Mouse (Mus musculus) stomach, postnatal 0 days (tissue): ENCODE measurements at regions not wholly inside any gene's neighbourhood (a gene's known extent, or its start where the extent isn't known, plus 50 kb on each side); places are given as distances from the start of the nearest gene placed in this dataset.

Experiments
- ATAC-seq: fragments of 200-750 bp; cut with Nextera tagmentation; 2 replicates; pipeline ENCODE4 v1.8.0; 2017; ENCODE audit not compliant: low FRiP score, low TSS enrichment
- DNase-seq: peaks from one replicate; pipeline ENCODE4 v3.0.0-alpha.2; 2016; ENCODE audit warnings: low spot score
- H3K27ac ChIP-seq: fragments of 300-500 bp; sonication (generic); replicated peaks from 2 replicates; pipeline ENCODE4 v1.5.1; 2014; ENCODE audit warnings: mild to moderate bottlenecking, control low read depth
- H3K27me3 ChIP-seq: fragments of 300-500 bp; sonication (generic); 2 replicates; pipeline ENCODE4 v1.6.1; 2014; ENCODE audit warnings: low read length; ENCODE audit not compliant: control insufficient read depth, insufficient read depth
- H3K36me3 ChIP-seq: fragments of 300-500 bp; sonication (generic); 2 replicates; pipeline ENCODE4 v1.6.1; 2014; ENCODE audit warnings: low read length, mixed read lengths; ENCODE audit not compliant: control insufficient read depth, insufficient read depth
- H3K4me1 ChIP-seq: fragments of 300-500 bp; sonication (generic); replicated peaks from 2 replicates; pipeline ENCODE4 v1.6.1; 2014; ENCODE audit warnings: antibody characterized with exemption; ENCODE audit not compliant: control insufficient read depth, insufficient read depth
- H3K4me2 ChIP-seq: fragments of 300-500 bp; sonication (generic); replicated peaks from 2 replicates; pipeline ENCODE4 v1.6.1; 2014; ENCODE audit warnings: low read depth, mild to moderate bottlenecking, control low read depth, moderate library complexity
- H3K4me3 ChIP-seq: fragments of 300-500 bp; sonication (generic); 2 replicates; pipeline ENCODE4 v1.5.1; 2014; ENCODE audit warnings: low read depth, low read length, control low read depth
- H3K9ac ChIP-seq: fragments of 300-500 bp; sonication (generic); 2 replicates; pipeline ENCODE4 v1.6.1; 2014; ENCODE audit warnings: mild to moderate bottlenecking, low read length, control low read depth, mixed read lengths
- H3K9me3 ChIP-seq: fragments of 300-500 bp; sonication (generic); 2 replicates; pipeline ENCODE4 v1.6.1; 2016; ENCODE audit warnings: low read length; ENCODE audit not compliant: control insufficient read depth
- CTCF ChIP-seq: IDR thresholded peaks from 2 replicates; pipeline ENCODE4 v1.5.1; 2016; ENCODE audit warnings: antibody characterized with exemption, low read depth, mild to moderate bottlenecking, moderate library complexity
- EP300 ChIP-seq: optimal IDR thresholded peaks from 2 replicates; pipeline ENCODE3; 2016; ENCODE audit warnings: antibody characterized with exemption
- WGBS: fragments of 180-500 bp; shearing (Covaris S2); extraction: QIAGEN DNeasy Blood & Tissue Kit; methylation state at CpG from one replicate; pipeline ENCODE4 v1.1.7; 2014; 5-methylcytosine and 5-hydroxymethylcytosine counted together

GRCm38 (mm10) chr3:60928910-60929309 lies 73.7 kb upstream of the P2ry1 start:
- no peaks in the 10 kb centered on the region for H3K4me1 ChIP-seq
- DNase-seq (no peak), ATAC-seq (no peak)
- TF ChIP-seq CTCF (no peak), EP300 (no peak)
- no peak overlapping the region for H3K4me3 ChIP-seq
- H3K9ac ChIP-seq: no peak overlapping the region
- H3K9me3 ChIP-seq: no peaks in the 10 kb centered on the region
- no peaks in the 10 kb centered on the region for H3K36me3 ChIP-seq
- no peak overlapping the region for H3K4me2 ChIP-seq
- WGBS: 46% methylated on average over 4 of the region's 4 CpGs
- no peaks in the 10 kb centered on the region for H3K27me3 ChIP-seq
- H3K27ac ChIP-seq: no peak overlapping the region

GRCm38 (mm10) chr3:60934492-60934891 lies 68.1 kb upstream of the P2ry1 start:
- no peak overlapping the region for H3K4me3 ChIP-seq
- no peaks in the 10 kb centered on the region for H3K27me3 ChIP-seq
- no peak overlapping the region for H3K4me2 ChIP-seq
- H3K36me3 ChIP-seq: no peaks in the 10 kb centered on the region
- WGBS: 56% methylated on average over 1 of the region's 1 CpGs
- DNase-seq (no peak), ATAC-seq (no peak)
- TF ChIP-seq CTCF: no peak
- no peak for TF ChIP-seq EP300
- no peak overlapping the region for H3K27ac ChIP-seq
- no peaks in the 10 kb centered on the region for H3K9me3 ChIP-seq
- H3K4me1 ChIP-seq: no peaks in the 10 kb centered on the region
- H3K9ac ChIP-seq: no peak overlapping the region

- WGBS: 80% methylated on average over 2 of the region's 2 CpGs
- H3K4me2 ChIP-seq: no peak overlapping the region
- H3K9me3 ChIP-seq: no peaks in the 10 kb centered on the region
- H3K27ac ChIP-seq: no peak overlapping the region
- no peak overlapping the region for H3K4me3 ChIP-seq
- TF ChIP-seq EP300: no peak
- no peak for TF ChIP-seq CTCF
- no peaks in the 10 kb centered on the region for H3K27me3 ChIP-seq
- DNase-seq: no peak
- H3K4me1 ChIP-seq: no peaks in the 10 kb centered on the region
- no peak for ATAC-seq
- no peaks in the 10 kb centered on the region for H3K36me3 ChIP-seq
- H3K9ac ChIP-seq: no peak overlapping the region
Observed at GRCm38 (mm10) chr3:60941451-60941850, 61.1 kb upstream of the P2ry1 start.

GRCm38 (mm10) chr3:60948897-60949296 lies 53.7 kb upstream of the P2ry1 start:
- H3K36me3 ChIP-seq: no peaks in the 10 kb centered on the region
- no peaks in the 10 kb centered on the region for H3K9me3 ChIP-seq
- no peak overlapping the region for H3K27ac ChIP-seq
- H3K9ac ChIP-seq: no peak overlapping the region
- no peak overlapping the region for H3K4me3 ChIP-seq
- H3K27me3 ChIP-seq: no peaks in the 10 kb centered on the region
- WGBS: 45% methylated on average over 4 of the region's 4 CpGs
- TF ChIP-seq CTCF (no peak), EP300 (no peak)
- H3K4me2 ChIP-seq: no peak overlapping the region
- no peak for DNase-seq
- no peak for ATAC-seq
- H3K4me1 ChIP-seq: no peaks in the 10 kb centered on the region
